Mouse (Mus musculus) ES-Bruce4 (cell line): ENCODE data around the gene Zdhhc1. TPM values are rescaled to one million over a fixed set of nuclear protein-coding genes. Genes with fewer than 3 reads are reported as not detected.

Experiments used
- H3K27ac ChIP-seq: 2 replicates; pipeline ENCODE4 v1.5.1; 2012; ENCODE audit warnings: low read length, inconsistent platforms; ENCODE audit not compliant: insufficient read depth
- H3K27me3 ChIP-seq: 2 replicates; pipeline ENCODE4 v1.6.1; 2012; ENCODE audit warnings: mild to moderate bottlenecking, low read length, inconsistent platforms; ENCODE audit not compliant: control insufficient read depth, poor library complexity, insufficient read depth, severe bottlenecking
- H3K36me3 ChIP-seq: 2 replicates; pipeline ENCODE4 v1.6.1; 2012; ENCODE audit warnings: inconsistent platforms, mild to moderate bottlenecking, low read length, moderate library complexity; ENCODE audit not compliant: control insufficient read depth, poor library complexity, insufficient read depth, severe bottlenecking
- H3K4me1 ChIP-seq: one replicate; pipeline ENCODE4 v1.8.1; 2011; ENCODE audit warnings: low read length; ENCODE audit not compliant: control insufficient read depth, insufficient read depth
- H3K4me3 ChIP-seq: 2 replicates; pipeline ENCODE4 v1.5.1; 2011; ENCODE audit warnings: low read depth, mild to moderate bottlenecking, low read length
- H3K9ac ChIP-seq: 2 replicates; pipeline ENCODE4 v1.6.1; 2012; ENCODE audit warnings: low read depth, mild to moderate bottlenecking, inconsistent platforms; ENCODE audit not compliant: poor library complexity, severe bottlenecking
- H3K9me3 ChIP-seq: replicated peaks from 2 replicates; pipeline ENCODE4 v1.6.1; 2012; ENCODE audit warnings: mild to moderate bottlenecking, low read length, inconsistent platforms; ENCODE audit not compliant: control insufficient read depth, poor library complexity, insufficient read depth, severe bottlenecking
- CTCF ChIP-seq: IDR thresholded peaks from one replicate; pipeline ENCODE4 v1.8.1; 2011; ENCODE audit warnings: low read depth, low read length
- EP300 ChIP-seq: IDR thresholded peaks from 2 replicates; pipeline ENCODE4 v1.6.1; 2011; ENCODE audit warnings: low read depth, low read length; ENCODE audit not compliant: insufficient read depth
- POLR2A ChIP-seq: IDR thresholded peaks from one replicate; pipeline ENCODE4 v1.8.1; 2011; ENCODE audit warnings: low read length; ENCODE audit not compliant: insufficient read depth
- polyA plus RNA-seq: library from polyadenylated mRNA; stranded (reverse); fragments of >200 nt; gene quantifications from 2 replicates; pipeline ENCODE4 v1.2.4, GENCODE M21; 2011; ENCODE audit warnings: low read depth; ENCODE audit not compliant: missing spikeins, insufficient read depth, insufficient read length

The Zdhhc1 gene
- polyA plus RNA-seq, 1 experiment = 9.2 TPM

GRCm38 (mm10) chr8:105520521-105520920, 23.8 kb upstream of the Zdhhc1 start:
- H3K4me1 ChIP-seq = no peaks in the 10 kb centered on the region
- no peak overlapping the region for H3K9ac ChIP-seq
- no peaks in the 10 kb centered on the region; the same call in 1 of the 2 replicates for H3K27me3 ChIP-seq
- H3K36me3 ChIP-seq = no peaks in the 10 kb centered on the region
- TF ChIP-seq CTCF = no peak
- TF ChIP-seq EP300 = no peak
- TF ChIP-seq POLR2A = no peak
- no peak overlapping the region for H3K4me3 ChIP-seq
- H3K27ac ChIP-seq = no peak overlapping the region
- H3K9me3 ChIP-seq = no peaks in the 10 kb centered on the region

- no peak overlapping the region for H3K4me3 ChIP-seq
- no peak overlapping the region for H3K27ac ChIP-seq
- H3K9ac ChIP-seq = peak overlapping the region; percentile 46
- H3K4me1 ChIP-seq = peaks cover 1% of the 10 kb centered on the region
- no peak for TF ChIP-seq EP300
- H3K27me3 ChIP-seq = no peaks in the 10 kb centered on the region; the same call in 1 of the 2 replicates
- H3K36me3 ChIP-seq = no peaks in the 10 kb centered on the region
- no peaks in the 10 kb centered on the region for H3K9me3 ChIP-seq
These were observed 22.9 kb upstream of the Zdhhc1 start for GRCm38 (mm10) chr8:105519591-105519990.

GRCm38 (mm10) chr8:105518436-105519313, 22.0 kb upstream of the Zdhhc1 start, which contains the start of gene Hsd11b2:
TSS of gene Hsd11b2 (plus strand) at chr8:105518755.
- Histone ChIP-seq H3K36me3 (no peaks in the 10 kb centered on the region), H3K27me3 (no peaks in the 10 kb centered on the region; the same call in 1 of the 2 replicates), H3K4me1 (peaks cover 2% of the 10 kb centered on the region), H3K4me3 (peak within 1 kb of the TSS; percentile 59), H3K27ac (no peak within 1 kb of the TSS), H3K9ac (peak within 1 kb of the TSS; percentile 46), H3K9me3 (no peaks in the 10 kb centered on the region)
- TF ChIP-seq CTCF = no peak

GRCm38 (mm10) chr8:105517346-105517745, 20.6 kb upstream of the Zdhhc1 start:
- H3K9ac ChIP-seq = no peak overlapping the region
- no peak overlapping the region for H3K4me3 ChIP-seq

GRCm38 (mm10) chr8:105516018-105516645, 19.4 kb upstream of the Zdhhc1 start:
- Histone ChIP-seq H3K27ac (no peak overlapping the region), H3K4me1 (peaks cover 2% of the 10 kb centered on the region), H3K9ac (peak overlapping the region; percentile 18; the same call in 1 of the 2 replicates), H3K4me3 (peak overlapping the region; percentile 35; the same call in 1 of the 2 replicates), H3K9me3 (no peaks in the 10 kb centered on the region), H3K27me3 (no peaks in the 10 kb centered on the region; the same call in 1 of the 2 replicates), H3K36me3 (no peaks in the 10 kb centered on the region)
- TF ChIP-seq EP300 = 0 out of 2 replicates have a peak, but pooled peaks have one; percentile 21
- TF ChIP-seq CTCF = peak; percentile 92
- no peak for TF ChIP-seq POLR2A

More at GRCm38 (mm10) chr8:105517346-105517745, 20.6 kb upstream of the Zdhhc1 start:
- H3K9me3 ChIP-seq = no peaks in the 10 kb centered on the region
- peaks cover 2% of the 10 kb centered on the region for H3K4me1 ChIP-seq
- no peaks in the 10 kb centered on the region for H3K36me3 ChIP-seq
- no peak overlapping the region for H3K27ac ChIP-seq
- TF ChIP-seq CTCF = no peak
- TF ChIP-seq EP300 = no peak
- TF ChIP-seq POLR2A = no peak
- H3K27me3 ChIP-seq = no peaks in the 10 kb centered on the region; the same call in 1 of the 2 replicates

- H3K9me3 ChIP-seq = no peaks in the 10 kb centered on the region
- H3K27me3 ChIP-seq = no peaks in the 10 kb centered on the region; the same call in 1 of the 2 replicates
- no peaks in the 10 kb centered on the region for H3K36me3 ChIP-seq
- TF ChIP-seq POLR2A = no peak
- TF ChIP-seq EP300 = no peak
- TF ChIP-seq CTCF = no peak
- H3K4me3 ChIP-seq = no peak overlapping the region
- peaks cover 2% of the 10 kb centered on the region for H3K4me1 ChIP-seq
- H3K27ac ChIP-seq = no peak overlapping the region
- no peak overlapping the region for H3K9ac ChIP-seq
These were observed 18.0 kb upstream of the Zdhhc1 start for GRCm38 (mm10) chr8:105514656-105515055.
